Mouse (Mus musculus): ENCODE measurements around the gene Olfr553. TPM values are rescaled to one million over a fixed set of nuclear protein-coding genes. Genes with fewer than 3 reads are reported as not detected.
A peak's percentile ranks its signal among the peaks of the same experiment; 100 is the strongest.

Gene Olfr553
- polyA plus RNA-seq, 1 experiment from 2014 or later = not detected

- Histone ChIP-seq H3K4me3 (ENCODE audit: low read depth, low read length) (no peak within 1 kb of the TSS), H3K4me1 (replicated peaks; ENCODE audit: control insufficient read depth, insufficient read depth, low read length) (no peaks in the 10 kb centered on the region), H3K9me3 (ENCODE audit: control insufficient read depth, low read length) (no peaks in the 10 kb centered on the region), H3K36me3 (ENCODE audit: control insufficient read depth, insufficient read depth, low read length) (no peaks in the 10 kb centered on the region), H3K27ac (ENCODE audit: low read depth, low read length) (no peak within 1 kb of the TSS), H3K4me2 (no peak within 1 kb of the TSS), H3K9ac (ENCODE audit: low read depth, low read length) (no peak within 1 kb of the TSS), H3K27me3 (replicated peaks; ENCODE audit: control insufficient read depth, insufficient read depth, low read length) (no peaks in the 10 kb centered on the region)
- 46% methylated on average over 1 of the region's 1 CpGs for WGBS
- no peak for DNase-seq (ENCODE audit: low spot score)
- ATAC-seq (replicated peaks; ENCODE audit: low FRiP score) = no peak
Measured at GRCm38 (mm10) chr7:102597378-102598031, 20.5 kb downstream of the Olfr553 start, which contains the start of gene Olfr552. Gene Olfr552 (plus strand): TSS chr7:102597770.

- DNase-seq (ENCODE audit: low spot score) (no peak), ATAC-seq (replicated peaks; ENCODE audit: low FRiP score) (no peak)
- Histone ChIP-seq H3K27ac (ENCODE audit: low read depth, low read length) (no peak within 1 kb of the TSS), H3K36me3 (ENCODE audit: control insufficient read depth, insufficient read depth, low read length) (no peaks in the 10 kb centered on the region), H3K4me3 (ENCODE audit: low read depth, low read length) (no peak within 1 kb of the TSS), H3K27me3 (replicated peaks; ENCODE audit: control insufficient read depth, insufficient read depth, low read length) (no peaks in the 10 kb centered on the region), H3K9ac (ENCODE audit: low read depth, low read length) (no peak within 1 kb of the TSS), H3K4me2 (no peak within 1 kb of the TSS), H3K4me1 (replicated peaks; ENCODE audit: control insufficient read depth, insufficient read depth, low read length) (no peaks in the 10 kb centered on the region), H3K9me3 (ENCODE audit: control insufficient read depth, low read length) (no peaks in the 10 kb centered on the region)
- WGBS = 83% methylated on average over 3 of the region's 3 CpGs
Measured at GRCm38 (mm10) chr7:102591786-102592185, 26.2 kb downstream of the Olfr553 start, which contains the start of gene Olfr551. Gene Olfr551 (minus strand): TSS chr7:102591886.

GRCm38 (mm10) chr7:102575998-102576397 is 42.0 kb downstream of the Olfr553 start:
- Histone ChIP-seq H3K4me3 (ENCODE audit: low read depth, low read length) (no peak overlapping the region), H3K4me1 (replicated peaks; ENCODE audit: control insufficient read depth, insufficient read depth, low read length) (no peaks in the 10 kb centered on the region), H3K36me3 (ENCODE audit: control insufficient read depth, insufficient read depth, low read length) (no peaks in the 10 kb centered on the region), H3K9ac (ENCODE audit: low read depth, low read length) (no peak overlapping the region), H3K9me3 (ENCODE audit: control insufficient read depth, low read length) (no peaks in the 10 kb centered on the region), H3K27me3 (replicated peaks; ENCODE audit: control insufficient read depth, insufficient read depth, low read length) (no peaks in the 10 kb centered on the region), H3K4me2 (no peak overlapping the region), H3K27ac (ENCODE audit: low read depth, low read length) (no peak overlapping the region)
- DNase-seq (ENCODE audit: low spot score) = no peak
- WGBS = 47% methylated on average over 6 of the region's 6 CpGs
- no peak for ATAC-seq (replicated peaks; ENCODE audit: low FRiP score)

GRCm38 (mm10) chr7:102573174-102573830 is 44.7 kb downstream of the Olfr553 start:
- Histone ChIP-seq H3K9me3 (ENCODE audit: control insufficient read depth, low read length) (no peaks in the 10 kb centered on the region), H3K4me1 (replicated peaks; ENCODE audit: control insufficient read depth, insufficient read depth, low read length) (no peaks in the 10 kb centered on the region), H3K9ac (ENCODE audit: low read depth, low read length) (no peak overlapping the region), H3K27me3 (replicated peaks; ENCODE audit: control insufficient read depth, insufficient read depth, low read length) (no peaks in the 10 kb centered on the region), H3K4me2 (no peak overlapping the region), H3K27ac (ENCODE audit: low read depth, low read length) (no peak overlapping the region), H3K36me3 (ENCODE audit: control insufficient read depth, insufficient read depth, low read length) (no peaks in the 10 kb centered on the region), H3K4me3 (ENCODE audit: low read depth, low read length) (no peak overlapping the region)
- no peak for DNase-seq (ENCODE audit: low spot score)
- 71% methylated on average over 3 of the region's 3 CpGs for WGBS
- ATAC-seq (replicated peaks; ENCODE audit: low FRiP score) = no peak

DNA sequence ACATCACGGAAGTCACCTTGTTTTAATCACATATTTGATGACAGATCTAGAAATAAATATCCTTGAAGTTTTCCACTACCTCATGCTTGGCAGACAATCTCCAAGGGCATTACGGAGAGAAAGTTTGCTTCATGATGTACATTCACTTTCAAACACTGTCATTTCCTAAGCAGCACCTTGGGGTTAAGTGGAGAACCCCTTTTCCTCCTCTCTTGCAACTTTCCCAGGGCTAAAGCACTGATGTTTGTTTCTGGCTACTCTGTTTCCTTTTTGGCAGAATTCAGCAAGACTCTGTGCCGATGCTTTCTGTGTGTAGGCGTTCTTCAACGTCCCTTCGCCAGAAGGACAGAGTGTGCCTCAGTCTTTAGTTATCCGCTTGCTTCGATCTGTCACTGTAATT is 46.9 kb downstream of the Olfr553 start, which contains the start of gene Olfr550:
Gene Olfr550 (plus strand): TSS at position 301 of the 400 bp plus-strand sequence.
- Histone ChIP-seq H3K36me3 (ENCODE audit: control insufficient read depth, insufficient read depth, low read length) (no peaks in the 10 kb centered on the region), H3K4me1 (replicated peaks; ENCODE audit: control insufficient read depth, insufficient read depth, low read length) (no peaks in the 10 kb centered on the region), H3K27ac (ENCODE audit: low read depth, low read length) (no peak within 1 kb of the TSS), H3K9me3 (ENCODE audit: control insufficient read depth, low read length) (no peaks in the 10 kb centered on the region), H3K4me3 (ENCODE audit: low read depth, low read length) (no peak within 1 kb of the TSS), H3K9ac (ENCODE audit: low read depth, low read length) (no peak within 1 kb of the TSS), H3K27me3 (replicated peaks; ENCODE audit: control insufficient read depth, insufficient read depth, low read length) (no peaks in the 10 kb centered on the region), H3K4me2 (no peak within 1 kb of the TSS)
- ATAC-seq (replicated peaks; ENCODE audit: low FRiP score) = no peak
- no peak for DNase-seq (ENCODE audit: low spot score)
- 87% methylated on average over 8 of the region's 8 CpGs for WGBS

- Histone ChIP-seq H3K27me3 (replicated peaks; ENCODE audit: control insufficient read depth, insufficient read depth, low read length) (no peaks in the 10 kb centered on the region), H3K27ac (ENCODE audit: low read depth, low read length) (no peak overlapping the region), H3K4me1 (replicated peaks; ENCODE audit: control insufficient read depth, insufficient read depth, low read length) (peaks cover 7% of the 10 kb centered on the region), H3K36me3 (ENCODE audit: control insufficient read depth, insufficient read depth, low read length) (no peaks in the 10 kb centered on the region), H3K9ac (ENCODE audit: low read depth, low read length) (no peak overlapping the region), H3K4me2 (no peak overlapping the region), H3K9me3 (ENCODE audit: control insufficient read depth, low read length) (no peaks in the 10 kb centered on the region), H3K4me3 (ENCODE audit: low read depth, low read length) (no peak overlapping the region)
- DNase-seq (ENCODE audit: low spot score) (no peak), ATAC-seq (replicated peaks; ENCODE audit: low FRiP score) (no peak)
- 84% methylated on average over 4 of the region's 4 CpGs for WGBS
Measured at GRCm38 (mm10) chr7:102566219-102566618, 51.8 kb downstream of the Olfr553 start.

DNA sequence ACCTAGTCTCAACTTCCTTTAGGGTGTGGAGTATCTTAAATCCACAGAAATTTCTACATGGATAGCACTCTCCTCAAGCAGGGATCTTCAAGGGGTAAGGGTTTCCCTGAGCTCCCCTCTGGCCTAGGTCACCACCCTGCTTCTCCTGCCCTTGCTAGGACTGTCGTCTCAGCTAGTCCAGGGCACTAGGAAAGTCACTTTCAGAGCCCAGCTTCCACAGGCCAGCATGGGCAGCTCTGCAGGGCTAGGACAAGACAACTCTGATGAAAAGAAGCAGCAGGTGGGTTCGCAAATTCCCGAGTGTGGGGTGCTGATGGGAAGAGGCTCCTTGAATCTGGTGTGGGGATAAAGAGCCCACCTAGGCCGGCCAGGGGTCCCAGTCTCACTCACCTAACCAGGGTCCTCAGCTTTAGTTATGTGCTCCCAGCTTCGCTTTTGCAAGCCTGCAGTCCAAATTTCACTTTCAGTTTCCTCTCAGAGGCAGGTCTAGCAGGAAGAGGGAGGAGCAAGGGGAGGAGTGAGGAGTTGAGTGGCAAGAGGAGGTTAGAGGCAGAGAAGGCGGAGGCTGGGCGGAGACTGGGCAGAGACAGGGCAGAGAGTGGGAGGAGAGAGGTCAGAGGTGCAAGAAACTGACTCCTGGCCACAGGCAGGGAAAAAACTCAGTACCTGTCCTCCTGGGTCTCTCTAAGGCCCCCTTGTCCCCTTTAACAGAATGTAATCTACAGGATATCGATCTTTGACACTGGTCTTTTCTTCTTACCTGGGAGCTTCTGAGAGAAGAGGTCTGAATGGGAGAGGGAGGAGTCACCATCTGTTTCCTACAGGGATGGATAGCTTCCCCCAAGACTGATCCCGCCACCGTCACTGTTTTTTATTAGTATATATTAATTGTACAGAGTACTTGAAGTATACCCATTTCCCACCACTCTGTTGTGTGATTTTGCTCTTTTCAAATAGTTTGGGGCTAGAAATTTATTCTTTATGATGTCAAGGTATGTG is 52.7 kb downstream of the Olfr553 start, which contains the start of gene Trim21:
Gene Trim21 (minus strand): TSS at position 488 of the 999 bp plus-strand sequence.
- Histone ChIP-seq H3K27ac (ENCODE audit: low read depth, low read length) (no peak within 1 kb of the TSS), H3K27me3 (replicated peaks; ENCODE audit: control insufficient read depth, insufficient read depth, low read length) (no peaks in the 10 kb centered on the region), H3K4me2 (peak within 1 kb of the TSS; percentile 80), H3K4me3 (ENCODE audit: low read depth, low read length) (peak within 1 kb of the TSS; percentile 74), H3K9me3 (ENCODE audit: control insufficient read depth, low read length) (no peaks in the 10 kb centered on the region), H3K9ac (ENCODE audit: low read depth, low read length) (peak within 1 kb of the TSS; percentile 75), H3K4me1 (replicated peaks; ENCODE audit: control insufficient read depth, insufficient read depth, low read length) (peaks cover 7% of the 10 kb centered on the region), H3K36me3 (ENCODE audit: control insufficient read depth, insufficient read depth, low read length) (no peaks in the 10 kb centered on the region)
- peak; percentile 76 for DNase-seq (ENCODE audit: low spot score)
- ATAC-seq (replicated peaks; ENCODE audit: low FRiP score) = peak; percentile 100
- WGBS = 18% methylated on average over 10 of the region's 10 CpGs
